Mouse (Mus musculus) embryo, embryonic 10 days (tissue): ENCODE measurements at regions not wholly inside any gene's neighbourhood (a gene's known extent, or its start where the extent isn't known, plus 50 kb on each side); places are given as distances from the start of the nearest gene placed in this dataset.

Experiments
- DNase-seq: peaks from one replicate; pipeline ENCODE4 v3.0.0-alpha.2; 2015; ENCODE audit warnings: low spot score

GRCm38 (mm10) chr9:87784872-87785271, 53.8 kb upstream of the Tbx18 start:
- no peak for DNase-seq

- DNase-seq, result no peak
Measured at GRCm38 (mm10) chr9:87811746-87812145, 80.7 kb upstream of the Tbx18 start.

GRCm38 (mm10) chr9:87822276-87822675, 91.2 kb upstream of the Tbx18 start:
- no peak for DNase-seq

- DNase-seq, result no peak
Measured at GRCm38 (mm10) chr9:87824691-87825230, 93.7 kb upstream of the Tbx18 start.

GRCm38 (mm10) chr9:87843898-87844297, 112.8 kb upstream of the Tbx18 start:
- DNase-seq, result peak; percentile 37

GRCm38 (mm10) chr9:87844453-87844852, 113.4 kb upstream of the Tbx18 start:
- DNase-seq, result no peak

- no peak for DNase-seq
Measured at GRCm38 (mm10) chr9:87848882-87849281, 117.8 kb upstream of the Tbx18 start.

GRCm38 (mm10) chr9:87850133-87850532, 119.1 kb upstream of the Tbx18 start:
- no peak for DNase-seq

GRCm38 (mm10) chr9:87861588-87861987, 130.5 kb upstream of the Tbx18 start:
- DNase-seq, result no peak

- no peak for DNase-seq
Measured at GRCm38 (mm10) chr9:87865236-87865635, 134.2 kb upstream of the Tbx18 start.

- no peak for DNase-seq
Measured at GRCm38 (mm10) chr9:87872384-87872905, 141.4 kb upstream of the Tbx18 start.

GRCm38 (mm10) chr9:87882587-87882986, 151.5 kb upstream of the Tbx18 start:
- DNase-seq, result no peak

- DNase-seq, result no peak
Measured at GRCm38 (mm10) chr9:87883069-87883468, 152.0 kb upstream of the Tbx18 start.

GRCm38 (mm10) chr9:87894051-87894450, 163.0 kb upstream of the Tbx18 start:
- DNase-seq, result no peak

GRCm38 (mm10) chr9:87894596-87894995, 163.5 kb upstream of the Tbx18 start:
- DNase-seq, result no peak

- no peak for DNase-seq
Measured at GRCm38 (mm10) chr9:87895526-87895925, 164.5 kb upstream of the Tbx18 start.

- no peak for DNase-seq
Measured at GRCm38 (mm10) chr9:87897336-87897735, 166.3 kb upstream of the Tbx18 start.

GRCm38 (mm10) chr9:87899368-87899767, 168.3 kb upstream of the Tbx18 start:
- no peak for DNase-seq

- no peak for DNase-seq
Measured at GRCm38 (mm10) chr9:87899800-87900199, 168.7 kb upstream of the Tbx18 start.

GRCm38 (mm10) chr9:87921291-87921690, 190.2 kb upstream of the Tbx18 start:
- DNase-seq, result no peak

GRCm38 (mm10) chr9:87925151-87925550, 194.1 kb upstream of the Tbx18 start:
- DNase-seq, result no peak

- DNase-seq, result no peak
Measured at GRCm38 (mm10) chr9:87933230-87933629, 202.2 kb upstream of the Tbx18 start.

- DNase-seq, result no peak
Measured at GRCm38 (mm10) chr9:87952426-87952825, 221.4 kb upstream of the Tbx18 start.

- no peak for DNase-seq
Measured at GRCm38 (mm10) chr9:87954941-87955340, 223.9 kb upstream of the Tbx18 start.
